Mouse (Mus musculus) common myeloid progenitor, adult 5-6 weeks (primary cell): ENCODE measurements around the gene Limch1. TPM values are rescaled to one million over a fixed set of nuclear protein-coding genes. Genes with fewer than 3 reads are reported as not detected.
A peak's percentile ranks its signal among the peaks of the same experiment; 100 is the strongest.

ENCODE experiments used
- ATAC-seq: replicated peaks from 2 replicates; pipeline ENCODE4 v1.8.0; 2016; ENCODE audit warnings: low read depth, mild to moderate bottlenecking, moderate TSS enrichment, inconsistent platforms; ENCODE audit not compliant: poor library complexity, severe bottlenecking
- total RNA-seq: library from RNA; stranded (forward); fragments of 200-1000, 187-1606 nt; gene quantifications from 2 replicates; pipeline ENCODE4 v1.2.3, GENCODE M21; 2017

Limch1 gene
- total RNA-seq, 1 experiment from 2014 or later: not detected

DNA sequence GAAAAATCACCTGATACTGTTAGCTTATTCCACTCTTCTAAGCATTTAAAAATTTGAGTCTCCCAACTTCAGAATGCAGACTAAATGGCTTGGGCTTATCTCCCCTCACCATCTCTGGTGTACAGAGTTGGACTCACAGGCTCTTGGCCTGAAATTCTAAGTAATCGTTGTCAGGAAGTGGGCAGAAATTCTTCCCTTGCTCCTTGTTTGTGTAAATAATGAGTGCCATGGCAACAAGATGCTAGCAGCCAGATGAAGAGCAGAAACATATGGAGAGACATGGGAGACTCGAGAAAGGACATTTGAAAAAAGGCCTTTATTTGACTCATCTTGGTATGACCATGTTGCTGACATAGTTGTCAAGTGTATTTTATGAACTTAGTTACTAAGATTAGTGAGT is 164.3 kb downstream of the Limch1 start:
- no peak for ATAC-seq

DNA sequence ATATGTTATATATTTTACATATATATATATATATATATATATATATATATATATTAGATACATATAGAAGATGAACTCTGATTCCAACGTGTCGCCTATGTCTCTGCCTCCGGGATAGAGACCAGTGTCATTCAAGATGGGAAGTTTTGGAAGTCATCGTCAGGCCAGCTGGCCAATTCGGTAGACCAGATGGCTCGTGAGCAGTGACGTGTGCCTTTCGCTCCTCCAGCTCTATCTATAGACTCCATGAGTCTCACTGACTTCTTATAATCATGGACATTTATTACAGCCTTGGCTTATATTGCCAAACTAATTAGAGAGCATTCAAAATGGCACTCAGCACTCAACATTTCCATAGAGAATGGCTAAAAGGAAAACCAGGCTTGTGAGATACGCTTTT is 165.0 kb downstream of the Limch1 start:
- ATAC-seq: no peak

DNA sequence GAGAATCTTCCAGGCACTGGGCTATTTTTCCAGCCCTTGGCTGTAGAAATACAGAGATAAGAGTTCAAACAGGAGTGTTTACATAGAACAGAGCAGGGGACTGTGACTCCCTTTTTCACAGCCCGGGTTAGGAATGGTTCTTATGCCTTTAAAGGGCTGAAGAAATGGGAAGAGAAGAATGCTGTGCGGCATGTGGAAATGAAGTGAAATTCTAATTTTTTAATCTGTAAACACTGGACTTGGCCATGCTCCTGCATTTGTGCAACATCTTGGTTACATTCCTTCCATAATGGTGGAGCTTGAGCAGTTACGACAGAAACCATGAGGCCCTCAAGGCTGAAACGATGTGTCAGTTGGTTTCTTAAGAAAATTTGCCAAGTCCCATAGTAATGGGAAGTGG is 165.4 kb downstream of the Limch1 start:
- no peak for ATAC-seq

DNA sequence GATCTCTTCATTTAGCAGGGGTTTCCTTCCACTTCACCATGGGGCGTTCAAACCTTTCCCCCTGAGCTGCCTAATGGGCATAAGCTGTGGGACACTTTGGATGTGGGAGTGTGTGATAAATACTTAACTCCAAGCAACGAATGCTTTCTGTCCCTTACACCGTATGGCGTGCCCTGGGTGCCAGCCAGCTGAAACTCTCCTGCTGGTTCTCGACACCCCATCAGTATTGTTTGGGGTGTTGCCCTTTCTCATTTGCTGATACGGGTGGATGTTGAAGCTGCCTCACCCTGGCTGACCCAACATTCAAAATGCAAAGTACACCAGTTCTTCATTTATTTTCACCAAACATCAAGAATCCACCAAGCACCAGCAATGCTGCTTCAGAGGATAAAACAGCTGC is 168.2 kb downstream of the Limch1 start:
- no peak for ATAC-seq

DNA sequence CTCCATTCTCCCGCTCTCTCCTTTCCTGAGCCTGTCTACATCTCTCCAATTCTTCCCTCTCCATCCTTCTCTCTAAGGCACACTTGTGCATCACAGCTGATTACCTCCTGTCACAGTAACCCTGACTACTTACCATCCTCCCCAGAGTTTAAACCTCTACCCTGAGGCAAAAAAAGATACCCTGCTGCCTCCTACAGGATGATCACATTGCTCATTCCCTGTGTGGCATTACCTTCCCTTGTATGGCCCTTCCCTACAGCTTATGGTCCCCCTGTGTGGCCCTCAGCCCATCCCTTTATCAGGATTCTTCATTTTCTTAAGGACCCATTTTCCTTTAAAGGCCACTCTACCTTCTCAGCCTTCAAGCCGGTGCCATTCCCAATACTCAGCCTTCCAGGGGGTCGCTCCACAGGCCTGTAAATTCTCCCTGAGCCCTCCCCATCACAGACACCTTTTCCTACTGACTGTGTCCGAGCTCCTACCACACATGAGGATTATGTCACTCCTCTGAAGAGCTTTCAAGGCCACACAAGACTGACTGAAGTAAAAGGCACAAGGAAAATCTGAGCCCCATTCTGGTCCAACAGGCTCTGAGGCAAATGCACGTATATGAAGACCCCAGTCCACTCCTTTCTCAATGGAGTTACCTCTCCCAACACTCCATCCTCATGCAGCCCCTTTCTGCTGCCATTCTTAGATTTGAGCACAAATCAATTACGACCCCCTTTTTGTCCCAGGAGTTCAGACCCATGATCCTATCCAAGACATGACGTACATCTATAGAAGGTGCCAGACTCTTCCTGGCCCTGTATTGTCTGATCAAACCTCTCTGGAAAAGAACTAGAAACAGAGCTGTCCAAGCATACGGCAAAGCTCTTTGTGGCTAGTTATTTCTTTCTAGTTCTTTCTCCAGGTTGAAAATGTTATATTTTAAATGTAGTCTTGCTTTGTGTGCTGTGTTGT is 172.0 kb downstream of the Limch1 start:
- no peak for ATAC-seq

GRCm38 (mm10) chr5:66918316-66919305 is 173.0 kb downstream of the Limch1 start:
- 0 out of 2 replicates have a peak, but pooled peaks have one; percentile 42 for ATAC-seq

GRCm38 (mm10) chr5:66922582-66922981 is 177.0 kb downstream of the Limch1 start:
- no peak for ATAC-seq

GRCm38 (mm10) chr5:66929291-66929690 is 183.7 kb downstream of the Limch1 start:
- ATAC-seq: no peak

DNA sequence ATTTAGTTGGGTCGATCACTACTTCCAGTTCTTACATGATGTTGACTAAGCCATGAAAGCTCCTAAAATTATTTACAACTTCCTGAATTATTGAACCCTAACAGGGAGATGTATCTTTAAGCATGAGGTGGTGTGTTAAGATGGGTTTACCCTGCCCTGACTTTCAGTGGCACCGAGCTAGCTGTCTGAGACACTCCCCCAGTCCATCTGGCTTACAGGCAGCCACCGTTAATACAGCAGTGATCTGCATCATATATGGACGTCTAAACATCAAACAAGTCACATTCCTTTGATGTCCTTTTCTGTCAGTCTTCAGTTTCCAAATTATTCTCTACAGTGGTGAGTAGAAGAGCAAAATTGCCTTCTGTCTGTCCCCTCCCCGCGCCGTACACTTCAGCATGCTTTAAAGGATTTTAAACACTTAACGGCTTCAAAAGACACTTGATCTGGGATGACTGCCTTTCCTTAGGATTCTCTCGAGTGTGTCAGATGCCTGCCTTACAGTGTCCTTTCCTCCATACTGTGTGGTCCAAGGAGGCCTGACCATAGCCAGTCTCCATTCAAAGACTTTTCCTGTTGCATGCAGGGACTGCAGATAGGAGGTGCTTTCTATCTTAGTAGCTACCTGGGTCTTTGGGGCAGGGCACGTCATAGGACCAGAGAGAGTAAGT is 187.6 kb downstream of the Limch1 start:
- ATAC-seq: no peak

- ATAC-seq: no peak
These were observed 189.0 kb downstream of the Limch1 start for GRCm38 (mm10) chr5:66934585-66934984.

GRCm38 (mm10) chr5:66937376-66937775 is 191.7 kb downstream of the Limch1 start:
- no peak for ATAC-seq

DNA sequence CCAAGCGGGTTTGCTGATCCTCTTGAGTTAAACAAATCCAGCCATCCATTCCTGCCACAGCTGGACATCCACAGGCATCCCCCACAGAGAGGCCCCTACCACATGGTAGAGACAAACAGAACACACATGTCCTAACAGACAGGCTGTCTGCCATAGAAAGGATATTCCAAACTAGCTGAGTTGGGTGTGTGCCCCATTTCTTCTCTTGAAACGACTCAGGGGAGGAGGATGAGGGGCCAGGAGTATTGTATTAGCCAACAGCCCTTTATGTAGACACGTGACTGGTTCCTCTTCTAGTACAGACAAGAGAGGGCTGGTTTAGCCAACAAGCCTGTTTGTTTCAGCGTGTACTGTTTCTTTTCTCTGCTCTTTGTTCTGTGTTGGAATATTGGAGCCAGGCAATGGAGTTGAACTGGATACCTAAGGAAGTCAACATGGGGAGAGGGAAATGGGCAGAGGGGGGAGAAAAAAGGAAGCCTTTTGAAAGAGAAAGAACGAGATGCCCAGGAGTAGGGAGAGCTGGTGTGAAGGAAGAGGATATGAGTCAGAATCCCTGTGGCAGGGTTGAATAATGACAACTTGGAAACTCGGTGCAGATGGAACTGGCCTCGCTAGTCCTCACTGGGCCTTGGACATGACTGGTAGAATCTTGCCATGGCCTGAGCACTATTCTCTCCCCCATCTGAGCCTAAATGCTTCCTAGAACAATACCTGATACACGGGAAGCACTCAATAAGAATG is 196.3 kb downstream of the Limch1 start:
- ATAC-seq: no peak

DNA sequence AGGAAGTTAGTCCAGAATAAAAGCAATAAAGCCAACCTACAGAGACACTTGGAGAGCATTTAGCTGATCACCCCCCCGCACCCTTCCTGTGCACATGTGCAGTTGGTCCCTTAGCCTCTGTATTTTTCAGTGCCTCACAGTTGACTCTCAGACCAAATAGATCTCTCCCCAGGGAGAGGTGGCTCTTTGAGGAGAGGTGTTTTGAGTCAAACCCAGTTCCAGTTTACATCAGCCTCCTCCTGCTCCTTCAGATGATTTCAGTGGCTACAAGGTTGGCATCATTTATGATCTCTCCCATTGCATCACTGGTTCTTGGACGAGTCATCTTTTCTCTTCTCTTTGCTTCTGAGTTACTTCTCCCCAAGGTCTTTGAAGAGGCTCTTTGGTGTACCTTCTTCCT is 197.3 kb downstream of the Limch1 start:
- ATAC-seq: no peak

DNA sequence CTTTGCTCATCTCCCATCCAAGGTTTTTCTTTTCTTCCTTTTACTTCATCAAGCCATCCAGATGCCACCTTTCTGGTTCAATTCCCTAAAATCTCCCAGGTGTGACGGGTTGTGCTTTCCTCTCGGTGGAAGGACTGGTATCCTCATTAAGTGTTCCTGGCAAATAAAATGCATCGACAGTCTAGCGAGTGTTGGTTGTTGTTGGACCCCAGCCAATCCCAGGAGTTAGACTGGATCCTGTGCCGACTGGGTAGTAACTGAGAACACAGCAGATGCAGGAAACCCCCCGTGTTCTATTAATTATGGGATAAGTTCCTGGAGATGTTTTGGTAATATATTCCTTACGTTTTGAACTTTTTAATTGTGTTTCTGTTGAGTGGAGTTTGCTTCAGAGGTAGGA is 197.9 kb downstream of the Limch1 start:
- no peak for ATAC-seq

GRCm38 (mm10) chr5:66947958-66948357 is 202.3 kb downstream of the Limch1 start:
- ATAC-seq: no peak

DNA sequence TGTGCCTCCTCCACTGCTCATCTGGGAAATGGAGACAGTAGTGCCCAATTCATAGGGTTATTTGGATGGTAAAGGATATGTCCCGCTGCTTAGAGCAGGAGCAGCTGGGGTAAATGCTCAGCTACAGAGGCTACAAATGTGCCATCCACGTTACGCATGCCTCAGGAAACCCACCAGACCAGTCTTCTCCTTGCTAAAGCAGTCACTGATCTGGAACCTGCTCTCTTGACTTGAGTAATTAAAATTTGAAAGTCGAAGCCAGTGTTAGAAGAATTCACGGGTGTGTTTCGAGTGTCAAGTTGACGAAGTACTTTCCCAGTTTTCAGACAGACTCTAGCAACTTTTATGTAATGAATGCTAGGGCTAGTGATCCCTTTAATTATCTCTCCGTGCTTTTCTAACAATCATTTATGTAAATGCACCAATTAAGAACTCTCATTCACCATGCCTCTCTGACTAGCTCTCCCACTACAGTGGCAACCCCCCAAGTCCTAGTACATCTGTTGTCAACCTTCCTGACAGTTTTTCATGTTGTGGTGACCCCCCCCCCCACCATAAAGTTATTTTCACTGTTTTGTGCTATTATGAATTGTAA is 203.6 kb downstream of the Limch1 start:
- no peak for ATAC-seq

GRCm38 (mm10) chr5:66953375-66953774 is 207.7 kb downstream of the Limch1 start:
- no peak for ATAC-seq

- no peak for ATAC-seq
These were observed 208.5 kb downstream of the Limch1 start for GRCm38 (mm10) chr5:66953971-66954644.

GRCm38 (mm10) chr5:66955245-66955644 is 209.6 kb downstream of the Limch1 start:
- ATAC-seq: no peak
